In the genomic region with DNA sequence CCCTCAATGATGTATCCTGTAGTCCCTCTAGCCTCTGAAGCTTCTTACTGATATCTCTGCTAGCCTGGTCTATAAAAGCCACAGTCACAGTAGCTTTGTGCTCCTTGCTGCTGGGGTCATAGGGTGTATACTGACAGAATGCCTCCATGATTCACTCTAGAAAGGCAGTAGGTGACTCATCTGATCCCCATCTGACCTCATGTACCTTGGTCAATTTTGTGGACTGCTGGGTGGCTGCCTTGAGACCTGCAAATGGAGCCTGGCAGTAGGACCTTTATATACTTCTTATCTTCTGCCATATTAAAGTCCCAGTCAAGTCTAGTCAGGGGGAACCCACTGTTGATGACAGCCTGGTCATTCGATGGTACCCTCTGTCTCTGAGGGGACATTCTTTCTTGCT, we compare ENCODE assay signal across 17 mouse cellular contexts.
"Had no signal": no experiment of that assay in that cellular context is flagged by ENCODE, and none has a peak within 500 bp of the region (broad histone marks: within the 10 kb centered on the region; RNA-seq: fewer than 3 reads in every experiment).

No protein-coding gene starts in this region.

- H3K36me3 ChIP-seq: kidney, embryonic 15.5 days; limb, embryonic 13.5 days; stomach, embryonic 15.5 days had no signal

- DNase-seq: kidney, adult 8-10 months; kidney, postnatal 10 days; kidney, postnatal 36 days; layer of hippocampus, postnatal 36 days; liver; liver, postnatal 0 days; lung, embryonic 14.5 days; midbrain, embryonic 14.5 days; thymus, postnatal 36 days had no signal

- H3K27me3 ChIP-seq: kidney, embryonic 15.5 days; limb, embryonic 13.5 days; stomach, embryonic 15.5 days had no signal

- H3K27ac ChIP-seq: kidney, embryonic 15.5 days; left cerebral cortex, adult 2 months; limb, embryonic 13.5 days; liver, embryonic 14.5 days; macrophage; stomach, embryonic 15.5 days had no signal

- ATAC-seq: liver, postnatal 0 days; lung, postnatal 0 days had no signal

- H3K9me3 ChIP-seq: stomach, embryonic 15.5 days had no signal

- H3K4me2 ChIP-seq: kidney, embryonic 15.5 days; limb, embryonic 13.5 days; lung, embryonic 14.5 days; midbrain, embryonic 11.5 days; stomach, embryonic 15.5 days had no signal

- H3K4me1 ChIP-seq: kidney, embryonic 15.5 days; stomach, embryonic 15.5 days had no signal

- H3K4me3 ChIP-seq: kidney, embryonic 15.5 days; left cerebral cortex, adult 2 months; limb, embryonic 13.5 days; stomach, embryonic 15.5 days had no signal

- H3K9ac ChIP-seq: kidney, embryonic 15.5 days; limb, embryonic 13.5 days; liver, embryonic 14.5 days; liver, postnatal 0 days; lung, embryonic 14.5 days; stomach, embryonic 15.5 days had no signal
